Mouse (Mus musculus) right cerebral cortex, postnatal 10 days (tissue): ENCODE results near the gene Prr27.

ENCODE experiments used
- DNase-seq, 2 experiments: peaks; one replicate each; pipeline ENCODE4 v3.0.0; 2021; ENCODE audit warnings: low spot score in 2 of 2

Prr27 gene

DNA sequence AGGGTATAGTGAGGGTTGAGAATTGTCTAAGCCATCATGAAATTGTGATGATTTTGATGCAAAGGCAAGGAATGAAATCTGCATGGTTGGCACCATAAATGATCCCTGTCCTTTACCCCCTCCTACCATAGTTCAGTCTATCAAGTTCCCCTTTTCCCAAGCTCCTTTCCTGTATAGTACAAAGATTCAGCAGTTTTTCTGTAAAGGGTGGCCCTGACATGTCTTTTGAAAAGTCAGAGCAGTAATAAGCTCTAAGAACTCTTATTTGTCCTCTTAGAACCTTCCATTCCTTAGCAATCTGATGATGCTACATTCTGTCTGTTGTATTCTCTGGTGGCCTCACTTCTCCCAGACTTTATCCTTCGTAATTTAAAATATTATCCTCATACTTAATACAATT is at the start of gene Prr27:
Prr27 (plus strand) TSS at position 301 of the 400 bp plus-strand sequence.
- no peak for DNase-seq

DNA sequence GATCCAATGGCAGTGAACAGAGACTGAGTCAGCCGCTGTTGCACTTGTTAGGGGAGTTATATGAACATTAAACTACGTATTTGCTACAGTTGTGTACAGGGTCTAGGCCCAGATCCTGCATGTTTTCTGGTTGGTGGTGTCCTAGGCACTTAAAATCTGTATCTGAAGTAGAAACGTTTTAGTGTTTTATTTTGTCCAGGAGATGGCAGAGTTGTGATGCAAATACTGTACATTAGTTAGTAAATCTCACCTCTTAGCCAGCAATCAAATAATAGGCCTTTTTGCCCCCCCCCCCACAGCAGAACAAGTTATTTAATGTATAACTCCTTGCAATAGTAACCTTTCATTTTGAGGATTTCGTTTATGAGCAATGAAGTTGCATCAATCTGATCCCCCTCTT is 42.8 kb upstream of the Prr27 start:
- DNase-seq = no peak

DNA sequence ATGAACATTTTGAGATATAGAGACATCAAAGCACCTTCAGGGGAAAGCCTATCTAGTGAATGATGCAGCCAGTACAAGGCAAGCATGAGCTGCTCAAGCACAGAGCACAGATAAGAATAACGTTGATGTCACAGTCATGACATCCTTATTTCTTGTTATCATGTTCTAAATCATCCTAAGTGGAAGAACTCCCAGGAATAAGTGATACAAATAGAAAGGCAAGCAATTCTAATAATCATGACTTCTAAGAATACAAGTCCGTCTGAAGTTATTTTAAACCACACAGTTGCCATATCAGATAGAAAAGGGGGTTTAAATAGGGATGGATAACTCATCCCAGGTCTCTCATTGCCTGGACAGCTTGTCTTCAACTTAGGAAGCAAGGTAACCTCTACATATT is 17.7 kb upstream of the Prr27 start, which contains the start of gene Csn1s2b:
Csn1s2b (plus strand) TSS at position 301 of the 400 bp plus-strand sequence.
- no peak for DNase-seq

DNA sequence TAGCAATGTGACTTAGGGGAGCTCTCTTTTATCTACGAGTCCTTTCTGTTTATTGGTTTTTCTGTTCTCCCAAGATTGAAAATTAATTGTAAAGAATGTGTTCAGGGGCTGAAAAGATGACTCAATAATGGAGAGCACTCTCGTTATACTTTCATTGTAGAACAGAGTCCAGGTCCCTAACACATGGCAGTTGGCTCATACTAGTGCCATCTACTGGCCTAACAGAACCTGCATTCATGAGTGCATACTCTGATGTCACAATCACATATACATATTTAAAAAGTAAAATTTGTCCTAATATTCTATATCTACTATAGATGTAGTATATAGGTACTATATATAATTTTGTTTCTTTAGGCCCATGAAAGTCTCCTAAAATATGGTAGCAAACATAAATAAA is 16.2 kb upstream of the Prr27 start:
- no peak for DNase-seq

DNA sequence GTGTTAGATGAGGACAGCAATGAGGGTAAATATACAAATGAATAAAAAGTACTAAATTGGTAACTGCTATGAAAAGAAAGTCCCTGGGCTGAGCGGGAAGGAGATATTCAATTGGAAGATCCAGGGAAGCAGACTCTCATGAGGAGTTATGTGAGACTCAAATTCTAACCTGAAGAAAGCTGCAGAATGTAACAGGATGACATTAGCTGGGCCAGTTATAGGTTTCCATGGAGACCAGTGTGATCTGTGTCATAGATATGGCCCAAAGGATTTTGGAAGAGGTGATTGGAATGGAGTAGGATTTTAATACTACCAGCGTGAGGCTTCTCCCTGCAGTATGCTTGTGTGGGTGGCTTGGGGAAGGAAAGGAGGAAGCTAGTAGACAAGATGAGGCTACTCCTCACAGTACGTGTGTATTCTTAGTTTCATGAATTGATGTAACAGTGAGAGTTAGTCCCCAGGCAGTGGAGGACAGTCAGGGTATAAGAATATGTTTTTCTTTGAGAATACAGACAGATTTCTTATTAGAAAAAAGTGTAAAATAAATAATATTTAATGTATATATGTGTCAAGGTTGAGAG is 29.7 kb downstream of the Prr27 start:
- DNase-seq = no peak

DNA sequence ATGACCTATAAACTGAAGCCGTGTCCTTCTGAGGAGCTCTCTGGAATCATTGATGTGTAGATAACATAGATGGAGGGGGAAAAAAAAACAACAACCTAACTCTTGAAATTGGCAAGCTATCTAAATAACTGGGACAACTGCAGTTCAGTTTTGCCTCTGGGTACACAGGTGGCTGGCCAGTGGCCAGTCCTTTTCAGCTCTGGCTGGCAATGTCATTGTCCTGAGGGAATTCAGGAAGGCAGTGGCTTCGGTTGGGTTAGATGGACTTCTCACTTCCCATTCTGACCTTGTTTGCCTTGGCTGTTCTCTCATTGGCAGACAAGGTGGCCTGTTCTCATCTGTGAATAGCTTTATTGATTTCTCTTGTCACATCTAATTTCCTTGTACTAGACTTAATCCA is 44.6 kb downstream of the Prr27 start:
- DNase-seq = no peak

DNA sequence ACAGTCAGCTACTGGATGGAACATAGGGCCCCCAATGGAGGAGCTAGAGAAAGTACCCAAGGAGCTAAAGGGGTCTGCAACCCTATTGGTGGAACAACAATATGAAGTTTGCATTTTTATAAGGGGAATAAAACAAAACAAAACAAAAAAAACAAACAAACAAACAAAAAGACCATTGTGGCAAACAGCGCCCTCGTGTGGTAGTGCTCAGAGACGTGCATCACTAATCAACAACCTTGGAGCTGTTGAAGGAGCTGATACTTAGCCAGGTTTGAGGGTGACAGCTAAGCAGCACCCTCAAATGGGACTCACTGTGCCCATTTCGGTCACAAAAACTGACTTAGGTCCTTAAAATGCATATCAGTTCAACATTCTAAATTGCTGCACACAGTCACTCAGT is 45.9 kb downstream of the Prr27 start:
- DNase-seq = no peak

DNA sequence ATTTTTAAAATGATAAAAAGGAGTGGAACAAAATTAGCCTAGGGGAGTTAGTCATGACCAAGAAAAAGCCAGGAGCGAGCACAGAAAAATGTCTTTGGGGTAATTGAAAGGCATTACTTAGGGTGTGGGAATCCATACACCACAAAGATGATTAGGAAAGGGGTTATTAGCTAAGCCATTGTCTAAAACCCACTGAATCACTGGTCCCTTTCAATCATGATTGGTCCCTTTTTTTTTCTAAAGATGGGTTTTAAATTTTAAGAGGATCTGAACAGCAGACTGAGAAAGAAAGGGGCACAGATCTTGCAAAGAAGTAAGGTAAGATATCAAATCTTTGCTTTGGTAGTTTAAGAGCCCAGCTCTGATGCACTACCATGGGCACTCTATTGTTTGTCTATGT is 59.2 kb downstream of the Prr27 start, which contains the start of gene Odam:
Odam (plus strand) TSS at position 301 of the 400 bp plus-strand sequence.
- DNase-seq = no peak
